Mouse (Mus musculus): ENCODE measurements around the gene Maml1. TPM values are rescaled to one million over a fixed set of nuclear protein-coding genes. Genes with fewer than 3 reads are reported as not detected.

Maml1 gene
- polyA plus RNA-seq, 1 experiment: 35.3 TPM

DNA sequence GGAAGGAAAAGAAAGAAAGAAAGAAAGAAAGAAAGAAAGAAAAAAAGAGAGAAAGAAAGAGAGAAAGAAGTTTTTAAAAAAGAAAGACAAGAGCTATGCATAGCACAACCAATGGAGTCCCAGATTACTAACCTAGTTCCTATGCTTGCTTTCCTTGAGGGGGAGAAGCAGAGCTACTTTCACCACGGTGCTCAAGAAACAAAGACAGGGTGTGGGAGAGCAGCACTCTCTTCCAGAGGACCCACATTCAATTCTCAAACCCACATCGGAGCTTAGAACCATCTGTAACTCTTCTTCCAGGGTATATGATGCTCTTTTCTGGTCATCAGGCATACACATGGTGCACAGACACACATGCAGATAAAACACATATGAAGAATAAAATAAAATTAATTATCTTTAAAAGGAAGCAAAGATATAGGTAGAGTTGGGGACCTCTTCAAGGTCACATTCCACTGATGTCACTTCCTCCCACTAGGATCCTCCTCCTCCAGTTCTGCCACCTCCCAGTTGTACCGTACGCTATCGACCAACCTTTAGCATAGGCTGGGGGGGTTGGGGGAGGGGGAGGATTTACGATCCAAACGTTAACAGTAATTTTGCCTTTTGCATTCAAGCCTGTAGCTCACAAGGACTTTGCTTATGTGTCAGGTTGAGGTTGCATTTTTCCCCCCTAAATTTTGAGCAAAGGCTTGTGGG is 43.5 kb downstream of the Maml1 start:
- no peak for DNase-seq
- Histone ChIP-seq H3K27ac (ENCODE audit: control insufficient read depth, insufficient read depth, low read length) (no peak overlapping the region), H3K4me3 (ENCODE audit: control insufficient read depth, insufficient read depth, low read length) (no peak overlapping the region), H3K36me3 (ENCODE audit: control insufficient read depth, insufficient read depth, low read length) (no peaks in the 10 kb centered on the region), H3K4me1 (replicated peaks; ENCODE audit: control insufficient read depth, insufficient read depth, low read length) (no peaks in the 10 kb centered on the region), H3K27me3 (ENCODE audit: control insufficient read depth, insufficient read depth, low read length) (no peaks in the 10 kb centered on the region)
- TF ChIP-seq POLR2A (IDR thresholded peaks at IDR 0.05; ENCODE audit: control insufficient read depth, extremely low read depth, insufficient read depth, low read length, poor library complexity): no peak
- TF ChIP-seq CTCF (IDR thresholded peaks at IDR 0.05; ENCODE audit: borderline replicate concordance, control insufficient read depth, extremely low read depth, insufficient read depth, low read length, poor library complexity): no peak
- 92% methylated on average over 7 of the region's 7 CpGs for WGBS

DNA sequence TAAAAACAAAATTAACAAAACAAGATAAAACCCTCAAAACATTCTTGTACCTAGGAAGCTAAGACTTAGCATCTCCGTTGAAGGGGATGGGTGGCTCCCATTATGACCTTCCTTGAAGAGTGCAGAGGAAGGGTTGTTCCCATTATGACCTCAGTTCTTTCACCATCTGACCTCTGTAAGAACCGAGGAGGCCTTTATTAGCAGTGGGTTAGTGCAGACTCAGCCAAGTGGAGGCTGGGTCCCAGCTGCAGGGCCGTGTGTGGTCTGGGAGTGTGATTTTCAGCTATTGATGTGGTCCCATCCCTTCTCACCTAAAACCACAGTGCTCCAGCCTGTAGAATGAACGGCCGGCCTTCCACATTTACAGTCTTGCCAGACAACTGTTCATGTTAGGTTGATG is 46.8 kb downstream of the Maml1 start:
- no peak for TF ChIP-seq POLR2A (IDR thresholded peaks at IDR 0.05; ENCODE audit: control insufficient read depth, extremely low read depth, insufficient read depth, low read length, poor library complexity)
- no peak for TF ChIP-seq CTCF (IDR thresholded peaks at IDR 0.05; ENCODE audit: borderline replicate concordance, control insufficient read depth, extremely low read depth, insufficient read depth, low read length, poor library complexity)
- Histone ChIP-seq H3K27ac (ENCODE audit: control insufficient read depth, insufficient read depth, low read length) (no peak overlapping the region), H3K27me3 (ENCODE audit: control insufficient read depth, insufficient read depth, low read length) (no peaks in the 10 kb centered on the region), H3K4me3 (ENCODE audit: control insufficient read depth, insufficient read depth, low read length) (no peak overlapping the region), H3K4me1 (replicated peaks; ENCODE audit: control insufficient read depth, insufficient read depth, low read length) (0 out of 2 replicates have a peak, but pooled peaks cover under 1% of the 10 kb centered on the region), H3K36me3 (ENCODE audit: control insufficient read depth, insufficient read depth, low read length) (no peaks in the 10 kb centered on the region)
- WGBS: 41% methylated on average over 5 of the region's 5 CpGs
- DNase-seq: no peak

DNA sequence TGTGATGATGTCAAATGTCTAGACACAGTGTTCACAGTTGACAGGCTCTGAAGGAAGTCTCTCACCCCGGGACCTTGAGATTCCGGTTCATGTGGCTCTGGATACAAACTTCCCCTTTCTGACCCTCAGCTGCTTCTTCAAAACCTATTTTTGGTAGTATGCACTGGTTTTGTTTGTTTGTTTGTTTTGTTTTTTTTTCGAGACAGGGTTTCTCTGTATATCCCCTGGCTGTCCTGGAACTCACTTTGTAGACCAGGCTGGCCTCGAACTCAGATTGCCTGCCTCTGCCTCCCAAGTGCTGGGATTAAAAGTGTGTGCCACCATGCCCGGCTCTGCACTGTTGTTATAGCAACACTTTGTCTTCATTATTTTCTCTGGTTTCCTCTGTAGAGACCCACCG is 48.2 kb downstream of the Maml1 start:
- Histone ChIP-seq H3K36me3 (ENCODE audit: control insufficient read depth, insufficient read depth, low read length) (no peaks in the 10 kb centered on the region), H3K4me3 (ENCODE audit: control insufficient read depth, insufficient read depth, low read length) (no peak overlapping the region), H3K4me1 (replicated peaks; ENCODE audit: control insufficient read depth, insufficient read depth, low read length) (0 out of 2 replicates have a peak, but pooled peaks cover 2% of the 10 kb centered on the region), H3K27ac (ENCODE audit: control insufficient read depth, insufficient read depth, low read length) (no peak overlapping the region), H3K27me3 (ENCODE audit: control insufficient read depth, insufficient read depth, low read length) (no peaks in the 10 kb centered on the region)
- no peak for TF ChIP-seq CTCF (IDR thresholded peaks at IDR 0.05; ENCODE audit: borderline replicate concordance, control insufficient read depth, extremely low read depth, insufficient read depth, low read length, poor library complexity)
- TF ChIP-seq POLR2A (IDR thresholded peaks at IDR 0.05; ENCODE audit: control insufficient read depth, extremely low read depth, insufficient read depth, low read length, poor library complexity): no peak
- 57% methylated on average over 6 of the region's 6 CpGs for WGBS
- no peak for DNase-seq

DNA sequence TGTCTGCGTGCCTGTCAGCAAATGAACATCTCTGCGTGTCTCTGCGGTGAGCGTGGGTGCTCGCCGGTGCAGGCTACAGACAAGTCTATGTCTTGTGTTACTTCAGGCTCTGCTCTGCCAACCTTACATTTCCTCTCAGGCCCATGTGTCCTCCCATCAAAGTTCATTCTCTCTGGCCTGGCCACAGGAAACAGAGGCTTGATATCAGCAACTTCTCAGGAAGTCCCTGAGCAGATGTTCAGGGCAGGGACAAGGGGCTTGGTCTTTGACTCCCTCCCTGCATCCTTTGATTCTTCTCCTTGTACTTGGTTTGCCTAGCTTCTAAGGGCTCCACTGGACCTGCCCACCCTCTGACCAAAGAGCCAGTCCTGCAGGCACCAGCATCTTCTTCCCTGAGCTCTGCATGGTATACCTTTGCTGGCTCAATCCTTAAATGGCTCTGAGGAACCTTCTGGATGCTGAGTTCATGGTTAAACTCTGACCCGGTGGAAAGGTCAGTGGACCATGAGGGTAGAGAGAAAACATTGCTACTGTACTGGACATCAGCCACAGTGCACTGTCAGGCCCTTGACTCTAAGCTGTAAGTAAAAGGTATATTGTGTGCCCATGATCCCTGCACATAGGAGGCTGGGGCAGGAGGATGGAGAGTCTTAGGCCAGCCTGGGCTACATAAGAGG is 51.7 kb downstream of the Maml1 start:
- no peak for DNase-seq
- Histone ChIP-seq H3K4me1 (replicated peaks; ENCODE audit: control insufficient read depth, insufficient read depth, low read length) (peaks cover 13% of the 10 kb centered on the region), H3K27me3 (ENCODE audit: control insufficient read depth, insufficient read depth, low read length) (no peaks in the 10 kb centered on the region), H3K36me3 (ENCODE audit: control insufficient read depth, insufficient read depth, low read length) (no peaks in the 10 kb centered on the region), H3K27ac (ENCODE audit: control insufficient read depth, insufficient read depth, low read length) (no peak overlapping the region), H3K4me3 (ENCODE audit: control insufficient read depth, insufficient read depth, low read length) (no peak overlapping the region)
- WGBS: 47% methylated on average over 7 of the region's 7 CpGs
- TF ChIP-seq POLR2A (IDR thresholded peaks at IDR 0.05; ENCODE audit: control insufficient read depth, extremely low read depth, insufficient read depth, low read length, poor library complexity) (no peak), CTCF (IDR thresholded peaks at IDR 0.05; ENCODE audit: borderline replicate concordance, control insufficient read depth, extremely low read depth, insufficient read depth, low read length, poor library complexity) (no peak)

DNA sequence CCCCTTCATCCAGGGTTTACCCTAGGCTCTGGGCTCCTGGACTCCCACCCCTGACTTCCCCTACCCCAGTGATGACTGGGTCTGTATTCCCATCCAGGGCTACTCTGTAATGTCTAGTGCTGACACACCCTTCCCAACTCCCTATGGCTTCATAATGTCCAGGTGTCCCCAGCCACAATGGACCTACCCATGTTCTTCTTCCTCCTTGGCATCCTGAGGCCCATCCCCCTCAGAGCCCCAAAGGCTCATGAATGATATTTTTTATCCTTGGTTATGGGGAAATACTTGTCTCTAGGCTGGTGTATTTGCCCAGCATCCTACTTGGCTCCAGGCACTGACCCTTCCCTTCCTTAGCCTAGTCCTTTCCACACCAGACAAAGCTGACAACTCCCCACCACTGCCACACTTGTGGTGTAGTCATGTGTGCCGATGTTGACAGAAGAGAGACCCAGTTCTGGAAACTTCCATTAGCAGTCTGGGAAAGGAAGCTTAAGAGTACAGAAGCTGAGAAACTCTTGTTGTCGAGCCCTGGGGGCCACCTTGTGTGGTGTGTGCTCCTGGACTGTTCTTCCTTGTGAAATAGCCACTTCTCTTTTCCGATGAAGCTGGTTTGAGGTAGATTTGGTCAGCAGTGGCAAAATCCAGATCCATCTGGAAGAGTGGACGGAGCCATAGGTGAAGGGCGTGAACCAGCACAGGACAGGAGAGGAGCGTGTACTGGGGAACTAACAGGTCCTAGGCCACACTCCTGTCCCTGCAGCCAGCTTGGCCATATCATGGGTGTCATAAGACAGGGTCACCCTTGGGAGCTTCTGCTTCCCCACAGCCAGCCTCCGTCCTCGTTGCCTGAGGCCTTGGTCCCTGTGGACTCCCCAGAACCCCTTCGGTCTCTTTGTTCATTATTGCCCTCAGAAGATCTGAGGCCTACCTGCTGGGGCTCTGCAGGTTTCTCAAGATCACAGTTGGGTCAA is 53.0 kb downstream of the Maml1 start:
- DNase-seq: no peak
- TF ChIP-seq POLR2A (IDR thresholded peaks at IDR 0.05; ENCODE audit: control insufficient read depth, extremely low read depth, insufficient read depth, low read length, poor library complexity) (no peak), CTCF (IDR thresholded peaks at IDR 0.05; ENCODE audit: borderline replicate concordance, control insufficient read depth, extremely low read depth, insufficient read depth, low read length, poor library complexity) (no peak)
- 80% methylated on average over 9 of the region's 9 CpGs for WGBS
- Histone ChIP-seq H3K36me3 (ENCODE audit: control insufficient read depth, insufficient read depth, low read length) (no peaks in the 10 kb centered on the region), H3K27me3 (ENCODE audit: control insufficient read depth, insufficient read depth, low read length) (no peaks in the 10 kb centered on the region), H3K4me3 (ENCODE audit: control insufficient read depth, insufficient read depth, low read length) (no peak overlapping the region), H3K27ac (ENCODE audit: control insufficient read depth, insufficient read depth, low read length) (no peak overlapping the region), H3K4me1 (replicated peaks; ENCODE audit: control insufficient read depth, insufficient read depth, low read length) (peaks cover 13% of the 10 kb centered on the region)

DNA sequence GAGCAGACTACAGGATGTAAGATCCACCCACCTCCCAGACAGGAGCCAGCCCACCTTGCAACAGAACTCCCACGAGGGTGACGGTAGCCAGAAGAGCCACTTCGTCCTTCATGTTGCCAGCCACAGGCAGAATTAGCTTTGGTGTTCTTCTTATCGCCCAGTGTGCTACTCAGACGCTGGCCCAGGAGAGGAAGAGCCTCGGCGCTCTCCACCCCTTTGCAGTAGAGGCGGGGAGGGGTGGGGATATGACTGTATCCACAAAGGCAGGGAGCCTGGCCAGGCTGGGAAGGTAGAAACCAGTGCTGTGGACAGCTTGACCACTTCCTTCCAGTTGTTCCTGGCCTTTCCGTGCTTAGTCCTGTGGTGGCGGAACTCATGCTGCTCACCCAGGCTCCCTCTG is 53.8 kb downstream of the Maml1 start, which contains the start of gene Ltc4s:
Ltc4s (minus strand) TSS at position 293 of the 400 bp plus-strand sequence.
- peak within 1 kb of the TSS; percentile 59 for H3K4me3 ChIP-seq (ENCODE audit: control insufficient read depth, insufficient read depth, low read length)
- no peaks in the 10 kb centered on the region for H3K36me3 ChIP-seq (ENCODE audit: control insufficient read depth, insufficient read depth, low read length)
- WGBS: 50% methylated on average over 10 of the region's 10 CpGs
- H3K27ac ChIP-seq (ENCODE audit: control insufficient read depth, insufficient read depth, low read length): no peak within 1 kb of the TSS
- TF ChIP-seq CTCF (IDR thresholded peaks at IDR 0.05; ENCODE audit: borderline replicate concordance, control insufficient read depth, extremely low read depth, insufficient read depth, low read length, poor library complexity) (no peak), POLR2A (IDR thresholded peaks at IDR 0.05; ENCODE audit: control insufficient read depth, extremely low read depth, insufficient read depth, low read length, poor library complexity) (no peak)
- DNase-seq: no peak
- H3K27me3 ChIP-seq (ENCODE audit: control insufficient read depth, insufficient read depth, low read length): no peaks in the 10 kb centered on the region
- peaks cover 13% of the 10 kb centered on the region for H3K4me1 ChIP-seq (replicated peaks; ENCODE audit: control insufficient read depth, insufficient read depth, low read length)

Data from thymus, adult 2 months (tissue).